Mouse (Mus musculus) hindbrain, embryonic 12.5 days (tissue): ENCODE data around the gene Aak1. TPM values are rescaled to one million over a fixed set of nuclear protein-coding genes. Genes with fewer than 3 reads are reported as not detected.

Experiments
- ATAC-seq: fragments of 200-750 bp; cut with Nextera tagmentation; 2 replicates; pipeline ENCODE4 v1.8.0; 2017; ENCODE audit warnings: moderate TSS enrichment; ENCODE audit not compliant: low FRiP score
- H3K27ac ChIP-seq: fragments of 300-500 bp; sonication (generic); 2 replicates; pipeline ENCODE4 v1.5.1; 2016; ENCODE audit warnings: mild to moderate bottlenecking
- H3K27me3 ChIP-seq: fragments of 300-500 bp; sonication (generic); 2 replicates; pipeline ENCODE4 v1.6.1; 2016; ENCODE audit warnings: mild to moderate bottlenecking
- H3K36me3 ChIP-seq: fragments of 300-500 bp; sonication (generic); 2 replicates; pipeline ENCODE4 v1.6.1; 2016; ENCODE audit warnings: mild to moderate bottlenecking
- H3K4me1 ChIP-seq: fragments of 300-500 bp; sonication (generic); 2 replicates; pipeline ENCODE4 v1.6.1; 2016
- H3K4me2 ChIP-seq: fragments of 300-500 bp; sonication (generic); replicated peaks from 2 replicates; pipeline ENCODE4 v1.6.1; 2016; ENCODE audit warnings: mild to moderate bottlenecking
- H3K4me3 ChIP-seq: fragments of 300-500 bp; sonication (generic); 2 replicates; pipeline ENCODE4 v1.5.1; 2016; ENCODE audit warnings: mild to moderate bottlenecking
- H3K9ac ChIP-seq: fragments of 300-500 bp; sonication (generic); 2 replicates; pipeline ENCODE4 v1.6.1; 2016; ENCODE audit warnings: mild to moderate bottlenecking, moderate library complexity
- H3K9me3 ChIP-seq: fragments of 300-500 bp; sonication (generic); replicated peaks from 2 replicates; pipeline ENCODE4 v1.6.1; 2016; ENCODE audit warnings: mild to moderate bottlenecking
- WGBS: fragments of 180-500 bp; shearing (Covaris S2); methylation state at CpG from one replicate; pipeline ENCODE4 v1.1.7; 2016; 5-methylcytosine and 5-hydroxymethylcytosine counted together
- polyA plus RNA-seq: library from polyadenylated mRNA; unstranded; fragments of >200 nt; fragmentation: Nextera tagmentation; extraction: Ambion mirVana; gene quantifications from 2 replicates; pipeline ENCODE4 v1.2.1, GENCODE M21; 2016

Aak1 gene
- polyA plus RNA-seq, 1 experiment from 2014 or later = 37.0 TPM

DNA sequence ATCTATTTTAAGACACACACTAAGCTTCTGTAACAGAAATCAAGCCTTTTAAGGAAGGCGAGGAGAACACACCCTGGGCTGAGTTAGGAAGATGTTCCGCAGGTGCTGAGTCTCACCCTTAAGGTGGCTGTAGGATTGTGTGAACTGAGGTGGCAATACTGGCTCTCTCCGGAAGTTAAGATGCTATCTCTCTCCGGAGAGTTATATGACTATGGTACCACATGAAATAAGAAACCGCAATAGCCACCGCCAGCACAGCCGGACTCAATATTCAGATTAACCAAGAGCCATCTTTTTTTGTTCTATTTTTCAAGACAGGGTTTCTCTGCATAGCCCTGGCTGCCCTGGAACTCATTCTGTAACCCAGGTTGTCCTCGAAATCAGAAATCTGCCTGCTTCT is 1.5 kb upstream of the Aak1 start:
- Histone ChIP-seq H3K9ac (no peak overlapping the region), H3K36me3 (no peaks in the 10 kb centered on the region), H3K4me3 (peak overlapping the region; percentile 75; the same call in 1 of the 2 replicates), H3K27ac (no peak overlapping the region), H3K4me1 (peaks cover 30% of the 10 kb centered on the region), H3K4me2 (peak overlapping the region; percentile 88), H3K9me3 (no peaks in the 10 kb centered on the region), H3K27me3 (no peaks in the 10 kb centered on the region)
- ATAC-seq = no peak
- WGBS = 97% methylated on average over 8 of the region's 8 CpGs

DNA sequence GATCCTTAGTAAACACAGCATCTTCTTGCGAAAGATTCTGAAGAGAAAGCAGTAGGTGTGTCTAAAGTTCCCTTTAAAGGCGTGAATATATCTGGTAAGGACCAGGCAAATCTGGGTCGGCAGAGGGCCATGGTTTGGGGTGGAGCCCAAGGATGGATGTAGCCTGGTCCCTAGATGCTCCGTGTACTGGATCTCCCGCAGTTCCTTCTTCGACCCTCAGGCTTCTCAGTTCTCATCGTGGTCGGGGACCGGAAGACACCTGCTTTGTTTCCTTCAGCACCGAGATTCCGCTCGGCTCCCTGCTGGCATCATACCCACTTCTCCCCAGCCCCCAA is 770 bp upstream of the Aak1 start:
- peak overlapping the region; percentile 81 for H3K9ac ChIP-seq
- ATAC-seq = peak; percentile 38
- 1% methylated on average over 12 of the region's 12 CpGs for WGBS
- no peaks in the 10 kb centered on the region for H3K9me3 ChIP-seq
- H3K4me3 ChIP-seq = peak overlapping the region; percentile 75
- H3K4me1 ChIP-seq = peaks cover 37% of the 10 kb centered on the region
- H3K27me3 ChIP-seq = no peaks in the 10 kb centered on the region
- H3K36me3 ChIP-seq = 0 out of 2 replicates have a peak, but pooled peaks cover 2% of the 10 kb centered on the region
- H3K27ac ChIP-seq = peak overlapping the region; percentile 97
- H3K4me2 ChIP-seq = peak overlapping the region; percentile 88

DNA sequence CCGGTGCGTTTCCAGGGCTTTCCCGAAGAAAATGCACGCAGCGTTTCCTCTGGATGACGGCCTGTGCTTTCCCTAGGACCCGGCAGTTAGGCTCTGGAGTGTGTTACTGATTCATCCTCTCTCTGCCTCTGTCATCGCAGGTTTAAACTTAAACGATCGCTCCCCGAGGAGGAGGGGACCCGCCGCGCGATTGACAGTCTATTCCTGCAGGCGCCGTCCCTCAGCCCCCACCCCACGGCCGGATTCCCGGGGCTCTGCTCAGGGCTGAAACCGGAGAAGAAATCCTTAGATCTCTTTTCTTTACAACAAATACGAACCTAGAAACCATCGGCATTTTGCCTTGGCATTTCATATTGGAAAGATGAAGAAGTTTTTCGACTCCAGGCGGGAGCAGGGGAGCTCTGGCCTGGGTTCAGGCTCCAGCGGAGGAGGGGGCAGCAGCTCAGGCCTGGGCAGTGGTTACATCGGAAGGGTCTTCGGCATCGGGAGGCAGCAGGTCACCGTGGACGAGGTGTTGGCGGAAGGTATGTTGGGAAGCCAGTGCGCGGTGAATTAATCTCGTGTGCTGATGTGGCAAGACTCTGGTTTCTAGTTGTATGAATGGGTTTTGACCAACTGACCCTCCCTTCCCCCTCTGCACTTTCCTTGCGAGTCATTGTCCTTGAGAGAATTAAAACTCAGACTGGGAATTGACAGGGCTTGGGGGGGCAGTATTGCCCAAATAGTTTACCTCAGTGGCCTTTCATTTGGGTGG is 552 bp downstream of the Aak1 start:
- Histone ChIP-seq H3K27ac (peak overlapping the region; percentile 97), H3K4me3 (peak overlapping the region; percentile 75), H3K9ac (peak overlapping the region; percentile 81), H3K27me3 (no peaks in the 10 kb centered on the region), H3K9me3 (no peaks in the 10 kb centered on the region), H3K4me2 (peak overlapping the region; percentile 88), H3K4me1 (peaks cover 37% of the 10 kb centered on the region), H3K36me3 (0 out of 2 replicates have a peak, but pooled peaks cover 7% of the 10 kb centered on the region)
- WGBS = under 1% methylated on average over 36 of the region's 36 CpGs
- peak; percentile 71 for ATAC-seq

DNA sequence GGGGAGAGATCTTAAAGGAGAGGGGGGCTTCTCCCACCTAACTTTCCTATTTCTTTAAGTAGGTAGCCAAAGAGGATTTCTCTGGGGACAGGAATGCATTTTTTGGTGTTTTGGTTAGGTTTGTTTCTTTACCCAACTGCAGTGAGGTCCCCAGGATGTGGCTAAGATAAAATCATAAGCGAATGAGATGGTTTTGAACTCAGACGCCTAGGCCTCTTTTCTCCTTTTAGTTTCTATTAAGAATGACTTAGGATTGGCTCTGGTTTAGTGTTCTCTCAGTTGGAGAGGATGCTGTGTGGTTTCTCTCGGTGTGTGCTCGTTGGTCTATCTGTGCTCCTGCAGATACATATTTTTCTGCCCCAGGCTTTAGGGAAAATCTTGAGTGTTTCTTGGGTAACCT is 1.3 kb downstream of the Aak1 start:
- 24% methylated on average over 4 of the region's 4 CpGs for WGBS
- Histone ChIP-seq H3K4me3 (peak overlapping the region; percentile 75), H3K4me1 (peaks cover 37% of the 10 kb centered on the region), H3K9me3 (no peaks in the 10 kb centered on the region), H3K36me3 (0 out of 2 replicates have a peak, but pooled peaks cover 11% of the 10 kb centered on the region), H3K27ac (peak overlapping the region; percentile 97), H3K4me2 (peak overlapping the region; percentile 88), H3K9ac (peak overlapping the region; percentile 81), H3K27me3 (no peaks in the 10 kb centered on the region)
- no peak for ATAC-seq

DNA sequence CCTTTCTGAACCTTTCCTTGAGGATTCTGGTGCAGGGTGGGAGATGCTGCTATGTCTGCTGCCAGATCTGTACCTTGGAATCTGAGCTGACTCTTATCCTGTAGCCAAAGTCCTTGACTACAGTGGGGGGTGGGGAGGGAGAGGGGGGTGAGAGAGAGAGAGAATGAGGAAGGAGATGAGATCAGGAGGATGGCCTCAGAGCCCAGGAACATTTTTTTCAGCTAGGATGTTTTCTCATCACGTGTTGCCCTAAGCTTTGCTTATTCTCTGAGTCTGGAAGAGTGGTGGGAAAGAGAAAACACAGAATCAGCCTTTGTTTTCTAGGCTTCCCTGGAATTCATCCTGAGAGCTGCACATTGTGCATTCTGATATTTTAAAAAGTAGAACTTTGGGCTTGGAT is 2.2 kb downstream of the Aak1 start:
- Histone ChIP-seq H3K9ac (peak overlapping the region; percentile 81), H3K4me3 (peak overlapping the region; percentile 75), H3K9me3 (no peaks in the 10 kb centered on the region), H3K4me1 (peaks cover 37% of the 10 kb centered on the region), H3K27ac (no peak overlapping the region), H3K36me3 (0 out of 2 replicates have a peak, but pooled peaks cover 14% of the 10 kb centered on the region), H3K27me3 (no peaks in the 10 kb centered on the region), H3K4me2 (peak overlapping the region; percentile 88)
- ATAC-seq = no peak
- WGBS = 30% methylated on average over 1 of the region's 1 CpGs

DNA sequence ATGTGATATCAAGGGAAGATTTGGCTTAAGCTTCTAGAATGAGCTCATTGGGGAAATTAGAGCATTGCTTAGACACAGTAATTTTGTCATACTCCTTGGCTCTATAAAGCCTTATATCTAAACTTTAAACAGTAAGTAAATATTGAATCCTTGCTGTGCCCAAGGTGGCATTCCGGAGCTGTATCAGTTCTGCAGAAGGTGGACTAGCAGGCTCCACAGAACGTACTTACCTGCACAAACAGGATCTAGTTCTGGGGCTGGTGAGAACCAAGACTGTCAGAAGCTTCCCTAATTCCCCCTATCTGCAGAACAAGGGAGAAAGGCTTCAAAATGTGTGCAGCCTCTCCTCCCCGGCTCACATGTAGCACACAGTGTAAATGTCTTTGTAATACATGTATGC is 4.6 kb downstream of the Aak1 start:
- no peak overlapping the region for H3K27ac ChIP-seq
- H3K9me3 ChIP-seq = no peaks in the 10 kb centered on the region
- no peak overlapping the region for H3K4me3 ChIP-seq
- ATAC-seq = no peak
- 91% methylated on average over 3 of the region's 3 CpGs for WGBS
- 0 out of 2 replicates have a peak, but pooled peaks cover 14% of the 10 kb centered on the region for H3K36me3 ChIP-seq
- no peak overlapping the region for H3K9ac ChIP-seq
- no peaks in the 10 kb centered on the region for H3K27me3 ChIP-seq
- H3K4me2 ChIP-seq = no peak overlapping the region
- peaks cover 31% of the 10 kb centered on the region for H3K4me1 ChIP-seq

DNA sequence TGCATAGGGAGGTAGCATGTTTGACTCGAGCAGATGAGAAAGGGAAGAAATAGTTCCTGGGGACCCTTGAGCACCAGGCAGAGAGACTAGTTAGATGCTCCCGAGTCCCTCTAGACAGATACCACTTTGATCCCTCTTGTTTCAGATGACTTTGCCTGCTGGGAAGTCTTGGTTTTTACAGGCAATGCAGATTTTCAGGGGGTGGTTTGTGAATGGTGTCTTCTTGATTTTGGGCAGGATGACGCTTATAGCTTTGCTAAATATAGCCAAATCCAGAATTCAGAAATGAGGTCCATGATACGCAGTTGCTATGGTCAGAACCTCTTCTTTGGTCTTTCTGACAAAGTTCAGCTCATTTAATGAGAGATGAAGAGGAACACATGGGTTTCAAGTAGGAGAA is 5.6 kb downstream of the Aak1 start:
- Histone ChIP-seq H3K4me2 (no peak overlapping the region), H3K27me3 (no peaks in the 10 kb centered on the region), H3K4me3 (no peak overlapping the region), H3K9me3 (no peaks in the 10 kb centered on the region), H3K27ac (no peak overlapping the region), H3K9ac (no peak overlapping the region), H3K4me1 (peaks cover 31% of the 10 kb centered on the region), H3K36me3 (0 out of 2 replicates have a peak, but pooled peaks cover 14% of the 10 kb centered on the region)
- 90% methylated on average over 4 of the region's 4 CpGs for WGBS
- no peak for ATAC-seq

DNA sequence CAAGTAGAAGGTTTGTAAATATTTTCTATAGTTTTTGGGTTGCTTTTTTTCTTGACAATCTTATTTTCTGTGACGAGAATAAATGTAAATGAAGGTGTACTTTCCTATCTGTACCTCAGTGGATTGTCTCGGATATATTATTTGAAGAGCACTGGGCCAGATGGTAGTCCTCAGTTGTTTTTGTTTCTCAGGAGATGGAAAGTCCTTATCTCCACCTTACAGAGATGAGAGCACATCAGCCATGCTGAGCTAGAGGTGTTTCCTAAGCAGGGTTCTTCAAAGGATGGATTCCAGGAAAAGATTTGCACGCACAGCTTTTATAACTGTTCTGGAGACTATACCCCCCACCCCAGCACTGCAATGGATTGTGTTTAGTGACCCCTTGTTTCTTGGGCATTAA is 9.3 kb downstream of the Aak1 start:
- Histone ChIP-seq H3K36me3 (peaks cover 17% of the 10 kb centered on the region; the same call in 1 of the 2 replicates), H3K27ac (no peak overlapping the region), H3K9me3 (no peaks in the 10 kb centered on the region), H3K4me3 (no peak overlapping the region), H3K9ac (no peak overlapping the region), H3K4me1 (no peaks in the 10 kb centered on the region), H3K27me3 (no peaks in the 10 kb centered on the region), H3K4me2 (no peak overlapping the region)
- no peak for ATAC-seq
- WGBS = 91% methylated on average over 3 of the region's 3 CpGs

DNA sequence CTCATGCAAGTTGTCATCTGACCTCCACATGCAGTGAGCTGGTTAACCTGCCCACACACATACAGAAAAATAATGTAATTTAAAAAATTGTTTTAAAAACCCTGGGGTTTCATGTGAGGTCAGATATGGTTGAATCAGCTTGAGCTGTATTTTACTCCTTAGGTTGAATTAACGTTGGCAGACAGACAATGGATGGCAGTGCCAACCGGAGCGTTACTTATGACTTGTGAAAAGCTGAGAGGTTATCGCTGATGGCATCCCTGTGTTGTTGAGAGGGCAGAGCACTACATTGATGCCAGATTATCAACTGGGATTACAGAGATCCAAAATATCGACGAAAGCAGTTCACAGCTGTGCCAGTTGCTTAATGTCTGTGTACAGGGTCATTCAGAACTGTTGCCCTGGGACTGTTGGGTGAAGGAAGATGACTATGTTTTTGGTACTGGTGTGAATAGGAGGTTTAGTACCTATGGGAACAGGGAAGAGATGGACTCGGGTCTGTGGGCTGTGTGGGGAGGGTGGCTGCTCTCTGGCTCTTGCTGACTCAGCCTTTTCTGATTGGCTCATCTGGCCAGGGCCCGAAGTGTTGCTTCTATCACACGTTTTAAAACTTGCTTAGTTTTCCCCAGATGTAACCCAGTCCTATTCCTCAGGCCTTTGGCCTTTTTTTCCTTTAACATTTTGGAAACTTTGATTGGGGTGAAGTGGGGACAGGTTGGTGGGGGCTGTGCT is 11.6 kb downstream of the Aak1 start:
- Histone ChIP-seq H3K9me3 (no peaks in the 10 kb centered on the region), H3K27me3 (no peaks in the 10 kb centered on the region), H3K4me2 (no peak overlapping the region), H3K27ac (no peak overlapping the region), H3K9ac (no peak overlapping the region), H3K36me3 (peaks cover 7% of the 10 kb centered on the region; the same call in 1 of the 2 replicates), H3K4me1 (no peaks in the 10 kb centered on the region), H3K4me3 (no peak overlapping the region)
- 87% methylated on average over 9 of the region's 9 CpGs for WGBS
- ATAC-seq = no peak

DNA sequence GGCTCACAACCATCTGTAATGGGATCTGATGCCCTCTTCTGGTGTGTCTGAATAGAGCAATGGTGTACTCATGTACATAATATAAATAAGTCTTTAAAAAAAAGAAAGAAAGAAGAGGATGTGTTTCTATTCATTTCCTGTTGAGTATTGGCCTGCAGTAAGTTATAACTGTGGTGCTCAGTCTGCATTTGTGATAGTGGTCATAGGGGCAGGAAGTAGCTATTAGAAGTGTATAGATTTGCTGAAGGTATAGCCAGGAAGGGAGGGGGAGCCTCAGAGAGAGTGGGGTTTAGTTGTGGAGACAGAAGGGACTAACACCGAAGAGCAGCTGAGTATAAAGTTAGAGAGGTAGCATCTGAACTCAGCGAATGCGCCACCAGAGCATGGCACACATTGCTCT is 15.0 kb downstream of the Aak1 start:
- no peak overlapping the region for H3K4me2 ChIP-seq
- ATAC-seq = no peak
- 91% methylated on average over 3 of the region's 3 CpGs for WGBS

DNA sequence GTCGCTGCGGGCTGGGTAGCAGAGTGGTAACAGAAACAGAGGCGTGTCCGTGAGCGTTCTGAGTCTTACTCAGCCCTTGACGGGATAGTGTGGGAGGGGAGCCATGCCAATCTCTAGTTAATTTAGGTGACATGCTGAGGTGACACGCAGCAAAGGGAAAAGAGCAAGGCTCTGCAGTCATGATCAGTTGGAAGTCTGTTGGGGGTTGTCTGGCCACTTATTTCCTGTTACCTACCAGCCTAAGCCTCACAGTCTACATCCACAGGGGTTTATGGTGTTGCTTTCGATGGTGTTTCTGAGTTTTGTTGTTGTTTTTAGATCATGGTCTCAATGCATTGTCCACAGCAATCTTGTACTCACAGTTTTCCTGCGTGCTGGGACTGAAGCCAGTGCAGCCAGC is 21.0 kb downstream of the Aak1 start:
- H3K36me3 ChIP-seq = no peaks in the 10 kb centered on the region
- 0 out of 2 replicates have a peak, but pooled peaks cover 2% of the 10 kb centered on the region for H3K4me1 ChIP-seq
- no peak overlapping the region for H3K9ac ChIP-seq
- H3K4me2 ChIP-seq = no peak overlapping the region
- H3K4me3 ChIP-seq = no peak overlapping the region
- no peak overlapping the region for H3K27ac ChIP-seq
- WGBS = 85% methylated on average over 9 of the region's 9 CpGs
- ATAC-seq = no peak
- no peaks in the 10 kb centered on the region for H3K27me3 ChIP-seq
- H3K9me3 ChIP-seq = no peaks in the 10 kb centered on the region

More for the DNA sequence above, 15.0 kb downstream of the Aak1 start:
- Histone ChIP-seq H3K9me3 (no peaks in the 10 kb centered on the region), H3K9ac (no peak overlapping the region), H3K36me3 (peaks cover 5% of the 10 kb centered on the region; the same call in 1 of the 2 replicates), H3K4me1 (0 out of 2 replicates have a peak, but pooled peaks cover 2% of the 10 kb centered on the region), H3K27ac (no peak overlapping the region), H3K4me3 (no peak overlapping the region), H3K27me3 (no peaks in the 10 kb centered on the region)

DNA sequence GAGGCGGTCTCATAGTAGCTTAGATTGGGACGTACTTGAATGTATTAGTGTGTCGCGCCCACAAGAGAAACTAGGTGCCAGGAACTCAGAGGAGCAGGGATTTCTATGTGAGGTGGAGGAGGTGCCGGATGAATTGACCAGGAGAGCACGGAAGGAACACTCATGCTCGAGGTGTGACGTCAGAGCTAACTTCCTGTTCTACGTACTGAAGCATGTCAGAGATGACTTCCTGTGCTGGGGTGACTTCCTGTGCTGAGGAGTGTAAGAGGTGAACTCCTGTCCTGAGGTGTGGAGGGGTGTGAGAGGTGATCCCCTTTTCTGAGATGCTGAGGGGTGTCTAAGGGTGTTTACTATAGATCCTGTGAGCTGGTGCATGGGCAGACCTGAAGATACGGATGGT is 22.5 kb downstream of the Aak1 start:
- 94% methylated on average over 10 of the region's 10 CpGs for WGBS
- H3K4me1 ChIP-seq = 0 out of 2 replicates have a peak, but pooled peaks cover under 1% of the 10 kb centered on the region
- H3K27me3 ChIP-seq = no peaks in the 10 kb centered on the region
- ATAC-seq = no peak
- no peaks in the 10 kb centered on the region for H3K36me3 ChIP-seq
- H3K4me3 ChIP-seq = no peak overlapping the region
- no peak overlapping the region for H3K4me2 ChIP-seq
- H3K9ac ChIP-seq = no peak overlapping the region
- no peak overlapping the region for H3K27ac ChIP-seq
- H3K9me3 ChIP-seq = no peaks in the 10 kb centered on the region
